23 mouse cellular contexts compared by ENCODE assay signal in genomic region chr9:14622848-14623247, GRCm38 (mm10). TPM values are rescaled to one million over a fixed set of nuclear protein-coding genes. Genes with fewer than 3 reads are reported as not detected.
DNase-seq lines count a peak whose midpoint lies in the region; ATAC-seq and TF ChIP-seq lines count a peak whose summit lies in the region.
"Had no signal": no experiment of that assay in that cellular context is flagged by ENCODE, and none has a peak within 500 bp of the region (broad histone marks: within the 10 kb centered on the region; RNA-seq: fewer than 3 reads in every experiment).

No protein-coding gene starts in this region.

- ATAC-seq in embryonic facial prominence, embryonic 14.5 days (ENCODE audit: low read depth): no peak
- ATAC-seq in intestine, embryonic 14.5 days (replicated peaks; ENCODE audit: low FRiP score, low TSS enrichment, low read depth): 0 out of 2 replicates have a peak, but pooled peaks have one; percentile 62
- no peak for ATAC-seq in intestine, embryonic 16.5 days
- ATAC-seq in limb, embryonic 12.5 days (ENCODE audit: insufficient number of reproducible peaks, insufficient read depth, low FRiP score, low TSS enrichment, low read depth): no peak
- ATAC-seq: CD4-positive, CD25-positive, alpha-beta regulatory T cell, adult 4 months; forebrain, embryonic 14.5 days; midbrain, embryonic 13.5 days had no signal

- 58% methylated on average over 3 of the region's 3 CpGs for WGBS in embryonic facial prominence, embryonic 14.5 days
- WGBS in embryonic facial prominence, embryonic 10.5 days: 76% methylated on average over 3 of the region's 3 CpGs
- 36% methylated on average over 3 of the region's 3 CpGs for WGBS in intestine, embryonic 14.5 days
- 43% methylated on average over 3 of the region's 3 CpGs for WGBS in intestine, embryonic 16.5 days
- WGBS in limb, embryonic 12.5 days: 40% methylated on average over 3 of the region's 3 CpGs
- WGBS in limb, embryonic 10.5 days: 54% methylated on average over 3 of the region's 3 CpGs

- H3K9me3 ChIP-seq in embryonic facial prominence, embryonic 14.5 days (ENCODE audit: control insufficient read depth, low read length): no peaks in the 10 kb centered on the region
- H3K9me3 ChIP-seq in embryonic facial prominence, embryonic 10.5 days: no peaks in the 10 kb centered on the region
- H3K9me3 ChIP-seq in intestine, embryonic 14.5 days (ENCODE audit: control insufficient read depth, low read length): no peaks in the 10 kb centered on the region
- H3K9me3 ChIP-seq in intestine, embryonic 16.5 days (ENCODE audit: control insufficient read depth, low read length): no peaks in the 10 kb centered on the region
- H3K9me3 ChIP-seq in limb, embryonic 12.5 days: no peaks in the 10 kb centered on the region
- no peaks in the 10 kb centered on the region for H3K9me3 ChIP-seq in limb, embryonic 10.5 days (replicated peaks)
- H3K9me3 ChIP-seq: embryonic facial prominence, embryonic 12.5 days; hindbrain, embryonic 15.5 days; liver, embryonic 13.5 days; lung, embryonic 15.5 days; megakaryocyte, embryonic 14.5 days; midbrain, embryonic 13.5 days had no signal

- no peak overlapping the region for H3K4me2 ChIP-seq in embryonic facial prominence, embryonic 14.5 days (ENCODE audit: low read depth, low read length)
- 0 out of 2 replicates have a peak overlapping the region, but pooled peaks have one; percentile 2 for H3K4me2 ChIP-seq in intestine, embryonic 14.5 days (ENCODE audit: low read length)
- H3K4me2 ChIP-seq in intestine, embryonic 16.5 days (ENCODE audit: low read depth, low read length): no peak overlapping the region
- no peak overlapping the region for H3K4me2 ChIP-seq in limb, embryonic 12.5 days
- peak overlapping the region; percentile 96 for H3K4me2 ChIP-seq in myocyte (ENCODE audit: low read depth)
- H3K4me2 ChIP-seq: embryonic facial prominence, embryonic 12.5 days; hindbrain, embryonic 15.5 days; liver, embryonic 13.5 days; lung, embryonic 15.5 days; midbrain, embryonic 13.5 days had no signal

- peak overlapping the region; percentile 33; the same call in 1 of the 2 replicates for H3K27ac ChIP-seq in embryonic facial prominence, embryonic 14.5 days (replicated peaks; ENCODE audit: low read depth, low read length)
- H3K27ac ChIP-seq in embryonic facial prominence, embryonic 10.5 days (replicated peaks): no peak overlapping the region
- H3K27ac ChIP-seq in intestine, embryonic 14.5 days (ENCODE audit: low read depth): peak overlapping the region; percentile 34; the same call in 1 of the 2 replicates
- H3K27ac ChIP-seq in intestine, embryonic 16.5 days (ENCODE audit: low read length): no peak overlapping the region
- H3K27ac ChIP-seq in limb, embryonic 12.5 days: peak overlapping the region; percentile 19; the same call in 1 of the 2 replicates
- no peak overlapping the region for H3K27ac ChIP-seq in limb, embryonic 10.5 days
- H3K27ac ChIP-seq: hindbrain, embryonic 15.5 days; liver, embryonic 13.5 days; lung, embryonic 15.5 days; midbrain, embryonic 13.5 days; stomach, postnatal 0 days had no signal

- peak; percentile 26 for TF ChIP-seq POLR2A in myocyte (IDR thresholded peaks at IDR 0.05; ENCODE audit: insufficient read length, low read depth)

- H3K4me1 ChIP-seq in embryonic facial prominence, embryonic 14.5 days (ENCODE audit: control insufficient read depth, insufficient read depth, low read length): peaks cover 36% of the 10 kb centered on the region
- H3K4me1 ChIP-seq in embryonic facial prominence, embryonic 10.5 days: peaks cover 21% of the 10 kb centered on the region
- peaks cover 16% of the 10 kb centered on the region for H3K4me1 ChIP-seq in intestine, embryonic 14.5 days (replicated peaks; ENCODE audit: control insufficient read depth, insufficient read depth, low read length)
- H3K4me1 ChIP-seq in intestine, embryonic 16.5 days (ENCODE audit: control insufficient read depth, insufficient read depth, low read length): 0 out of 2 replicates have a peak, but pooled peaks cover 4% of the 10 kb centered on the region
- peaks cover 25% of the 10 kb centered on the region for H3K4me1 ChIP-seq in limb, embryonic 12.5 days (replicated peaks)
- H3K4me1 ChIP-seq in limb, embryonic 10.5 days: peaks cover 17% of the 10 kb centered on the region
- H3K4me1 ChIP-seq: hindbrain, embryonic 15.5 days; liver, embryonic 13.5 days; megakaryocyte, embryonic 14.5 days; midbrain, embryonic 13.5 days had no signal

- no peaks in the 10 kb centered on the region for H3K36me3 ChIP-seq in embryonic facial prominence, embryonic 14.5 days (ENCODE audit: control insufficient read depth, insufficient read depth, low read length)
- H3K36me3 ChIP-seq in embryonic facial prominence, embryonic 10.5 days (replicated peaks): no peaks in the 10 kb centered on the region
- no peaks in the 10 kb centered on the region for H3K36me3 ChIP-seq in intestine, embryonic 14.5 days (ENCODE audit: control insufficient read depth, insufficient read depth, low read length)
- H3K36me3 ChIP-seq in intestine, embryonic 16.5 days (ENCODE audit: control insufficient read depth, insufficient read depth, low read length): no peaks in the 10 kb centered on the region
- H3K36me3 ChIP-seq in limb, embryonic 12.5 days: no peaks in the 10 kb centered on the region
- no peaks in the 10 kb centered on the region for H3K36me3 ChIP-seq in limb, embryonic 10.5 days
- no peaks in the 10 kb centered on the region for H3K36me3 ChIP-seq in myocyte (ENCODE audit: control insufficient read depth, insufficient read depth)
- H3K36me3 ChIP-seq: embryonic facial prominence, embryonic 12.5 days; hindbrain, embryonic 15.5 days; liver, embryonic 13.5 days; lung, embryonic 15.5 days; midbrain, embryonic 13.5 days had no signal

- H3K4me3 ChIP-seq in embryonic facial prominence, embryonic 14.5 days (ENCODE audit: low read depth, low read length): no peak overlapping the region
- no peak overlapping the region for H3K4me3 ChIP-seq in embryonic facial prominence, embryonic 10.5 days
- no peak overlapping the region for H3K4me3 ChIP-seq in intestine, embryonic 14.5 days (ENCODE audit: low read depth, low read length)
- H3K4me3 ChIP-seq in intestine, embryonic 16.5 days (ENCODE audit: low read length): no peak overlapping the region
- H3K4me3 ChIP-seq in limb, embryonic 12.5 days (replicated peaks): no peak overlapping the region
- no peak overlapping the region for H3K4me3 ChIP-seq in limb, embryonic 10.5 days
- H3K4me3 ChIP-seq in myocyte: peak overlapping the region; percentile 8
- H3K4me3 ChIP-seq: embryonic facial prominence, embryonic 12.5 days; hindbrain, embryonic 15.5 days; liver, embryonic 13.5 days; lung, embryonic 15.5 days; megakaryocyte, embryonic 14.5 days; midbrain, embryonic 13.5 days had no signal

- no peaks in the 10 kb centered on the region for H3K27me3 ChIP-seq in embryonic facial prominence, embryonic 14.5 days (replicated peaks; ENCODE audit: control insufficient read depth, insufficient read depth, low read length)
- H3K27me3 ChIP-seq in embryonic facial prominence, embryonic 10.5 days (replicated peaks; ENCODE audit: low read depth, poor library complexity, severe bottlenecking): no peaks in the 10 kb centered on the region
- no peaks in the 10 kb centered on the region for H3K27me3 ChIP-seq in intestine, embryonic 14.5 days (replicated peaks; ENCODE audit: control insufficient read depth, insufficient read depth, low read length)
- H3K27me3 ChIP-seq in intestine, embryonic 16.5 days (replicated peaks; ENCODE audit: control insufficient read depth, insufficient read depth, low read length): no peaks in the 10 kb centered on the region
- H3K27me3 ChIP-seq in limb, embryonic 12.5 days: no peaks in the 10 kb centered on the region
- H3K27me3 ChIP-seq in limb, embryonic 10.5 days (ENCODE audit: low read depth, poor library complexity, severe bottlenecking): no peaks in the 10 kb centered on the region
- H3K27me3 ChIP-seq in myocyte (ENCODE audit: control insufficient read depth, insufficient read depth, insufficient read length): no peaks in the 10 kb centered on the region
- H3K27me3 ChIP-seq: embryonic facial prominence, embryonic 12.5 days; hindbrain, embryonic 15.5 days; liver, embryonic 13.5 days; lung, embryonic 15.5 days; midbrain, embryonic 13.5 days had no signal

- H3ac ChIP-seq in myocyte (ENCODE audit: control insufficient read depth, insufficient read length): no peak overlapping the region

- no peaks in the 10 kb centered on the region for H3K79me2 ChIP-seq in myocyte (ENCODE audit: control insufficient read depth, insufficient read depth)

- no peak overlapping the region for H3K9ac ChIP-seq in embryonic facial prominence, embryonic 14.5 days (ENCODE audit: low read depth, low read length)
- H3K9ac ChIP-seq in intestine, embryonic 14.5 days (ENCODE audit: low read length): no peak overlapping the region
- H3K9ac ChIP-seq in intestine, embryonic 16.5 days (ENCODE audit: low read depth, low read length): no peak overlapping the region
- no peak overlapping the region for H3K9ac ChIP-seq in limb, embryonic 12.5 days (replicated peaks)
- H3K9ac ChIP-seq: embryonic facial prominence, embryonic 12.5 days; hindbrain, embryonic 15.5 days; liver, embryonic 13.5 days; lung, embryonic 15.5 days; midbrain, embryonic 13.5 days had no signal

- no peak for DNase-seq in embryonic facial prominence, embryonic 14.5 days (ENCODE audit: low spot score)
- no peak for DNase-seq in embryonic facial prominence, embryonic 10.5 days (ENCODE audit: low spot score)
- DNase-seq in intestine, embryonic 14.5 days (ENCODE audit: low spot score): no peak
- DNase-seq in limb, embryonic 10.5 days (ENCODE audit: low spot score): no peak
- no peak for DNase-seq in cerebellum, adult 18-20 months
- DNase-seq: adrenal gland, postnatal 36 days; cerebellum, adult 9-11 months; kidney, adult 11 months; left cerebral cortex, postnatal 4 days; liver, embryonic 13.5 days; lung, postnatal 36 days; right cerebral cortex, postnatal 14 days had no signal

TF ChIP-seq in myocyte, 11 proteins besides CTCF, POLR2A, EP300 and RAD21:
- TF ChIP-seq MYOD1 (IDR thresholded peaks at IDR 0.05; ENCODE audit: control insufficient read depth in 1 of 3, insufficient read length in 2 of 3, low read depth in 2 of 3): peak in 1 of 3 experiments; percentile 24
- TF ChIP-seq MYOG (IDR thresholded peaks at IDR 0.05; ENCODE audit: control insufficient read depth in 1 of 3, insufficient read depth in 1 of 3, insufficient read length in 2 of 3, low read depth in 2 of 3): no peak

RNA-seq across cellular contexts. Expression of gene Amotl1, which starts 22.0 kb away (rescaled TPM):
- polyA plus RNA-seq in embryonic facial prominence, embryonic 14.5 days (2014; fragmentation: Nextera tagmentation; extraction: Ambion mirVana): 48.4 and 49.1 TPM in 2 replicates
- polyA plus RNA-seq in embryonic facial prominence, embryonic 10.5 days (2016; fragmentation: Nextera tagmentation; extraction: Ambion mirVana): 23.1 and 27.4 TPM in 2 replicates
- polyA plus RNA-seq in intestine, embryonic 14.5 days (2014; fragmentation: Nextera tagmentation; extraction: Ambion mirVana): 22.4 and 23.6 TPM in 2 replicates
- 8.1 and 8.4 TPM in 2 replicates for polyA plus RNA-seq in intestine, embryonic 16.5 days (2015; fragmentation: Nextera tagmentation; extraction: Ambion mirVana)
- polyA plus RNA-seq in limb, embryonic 12.5 days (2016; fragmentation: Nextera tagmentation; extraction: Ambion mirVana): 33.3 and 34.8 TPM in 2 replicates
- 24.9 and 32.1 TPM in 2 replicates for polyA plus RNA-seq in limb, embryonic 10.5 days (2016; fragmentation: Nextera tagmentation; extraction: Ambion mirVana)
- 37.3 TPM for polyA plus RNA-seq in myocyte (2012; fragmentation: generic; extraction: Trizol)

Comparison
In these comparisons a context has a peak if more than half of its experiments do, and no peak if none do; other contexts are left out.
1. H3K27ac ChIP-seq: peak in embryonic facial prominence, embryonic 14.5 days (single experiment), intestine, embryonic 14.5 days (single experiment) and limb, embryonic 12.5 days (single experiment); none in embryonic facial prominence, embryonic 10.5 days (single experiment), intestine, embryonic 16.5 days (single experiment) and limb, embryonic 10.5 days (single experiment).
2. H3K4me2 ChIP-seq: peak in intestine, embryonic 14.5 days (single experiment) and myocyte (single experiment); none in embryonic facial prominence, embryonic 14.5 days (single experiment), intestine, embryonic 16.5 days (single experiment) and limb, embryonic 12.5 days (single experiment).